Mouse (Mus musculus): ENCODE measurements around the gene Card11.

Card11 gene

DNA sequence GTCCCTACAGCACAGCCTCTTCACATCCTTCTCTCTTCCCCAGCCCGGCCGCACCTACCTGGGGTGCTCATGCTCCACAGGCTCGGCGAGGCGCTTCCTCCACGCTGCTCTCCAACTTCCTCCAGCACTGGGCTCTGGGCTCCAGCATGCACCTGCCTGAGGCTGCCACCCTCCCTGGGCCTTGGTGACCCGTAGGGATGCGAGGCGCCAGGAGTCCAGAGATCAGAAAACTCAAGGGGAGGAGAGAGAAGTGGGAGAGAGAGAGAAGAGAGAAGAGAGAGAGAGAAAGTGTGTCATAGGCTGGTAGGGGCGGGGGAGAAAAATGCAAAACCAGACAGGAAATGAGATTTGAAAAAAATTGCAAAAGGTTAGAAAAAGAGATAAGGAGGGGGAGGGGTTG is at the start of gene Card11:
Gene Card11 (minus strand): TSS at position 234 of the 400 bp plus-strand sequence.
- no peak for DNase-seq

DNA sequence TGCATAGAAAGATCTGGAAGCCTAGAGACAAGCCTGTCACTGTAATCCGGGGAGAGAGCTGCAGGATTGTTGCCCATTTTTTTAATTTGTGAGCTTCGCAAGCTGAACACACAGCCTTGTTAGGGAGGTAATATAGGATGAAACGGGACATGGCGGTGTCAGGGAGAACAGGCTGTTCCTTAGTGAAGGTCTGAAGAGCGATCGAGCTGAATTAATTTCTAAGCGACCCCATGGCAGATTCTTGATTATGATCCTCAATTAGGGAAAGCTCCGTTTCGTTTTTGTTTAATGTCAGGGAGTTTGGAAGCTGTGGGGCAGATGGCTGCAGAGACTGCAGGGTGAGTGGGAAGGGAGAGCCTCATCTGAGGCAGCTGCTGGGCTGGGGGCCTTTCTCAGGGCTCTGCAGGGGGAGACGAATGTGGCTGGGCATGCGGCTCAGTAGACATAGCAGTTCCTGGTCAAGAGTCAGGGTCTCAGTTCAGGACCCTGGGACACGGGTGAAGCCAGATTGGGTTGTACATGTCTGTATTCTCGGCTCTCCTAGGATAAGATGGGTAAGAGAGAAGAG is 47.4 kb upstream of the Card11 start:
- no peak for DNase-seq

DNA sequence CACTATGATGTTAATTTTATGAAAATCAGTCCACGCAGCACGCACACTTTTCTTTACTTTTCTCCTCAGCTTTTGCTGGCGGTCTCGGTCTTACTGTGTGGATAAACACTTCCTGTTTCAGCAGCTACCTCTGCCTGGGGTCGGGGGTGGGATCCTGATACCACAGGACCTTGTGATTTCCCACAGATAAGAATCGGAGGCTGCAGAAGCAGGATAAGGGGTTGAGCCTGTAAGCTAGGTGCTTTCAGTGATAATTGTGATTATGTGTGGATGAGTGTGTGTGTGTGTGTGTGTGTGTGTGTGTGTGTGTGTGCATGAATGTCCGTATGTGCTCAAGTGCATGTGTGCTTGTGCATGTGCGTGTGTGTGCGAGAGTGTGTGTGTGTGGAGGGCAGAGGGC is 44.6 kb upstream of the Card11 start:
- no peak for DNase-seq

DNA sequence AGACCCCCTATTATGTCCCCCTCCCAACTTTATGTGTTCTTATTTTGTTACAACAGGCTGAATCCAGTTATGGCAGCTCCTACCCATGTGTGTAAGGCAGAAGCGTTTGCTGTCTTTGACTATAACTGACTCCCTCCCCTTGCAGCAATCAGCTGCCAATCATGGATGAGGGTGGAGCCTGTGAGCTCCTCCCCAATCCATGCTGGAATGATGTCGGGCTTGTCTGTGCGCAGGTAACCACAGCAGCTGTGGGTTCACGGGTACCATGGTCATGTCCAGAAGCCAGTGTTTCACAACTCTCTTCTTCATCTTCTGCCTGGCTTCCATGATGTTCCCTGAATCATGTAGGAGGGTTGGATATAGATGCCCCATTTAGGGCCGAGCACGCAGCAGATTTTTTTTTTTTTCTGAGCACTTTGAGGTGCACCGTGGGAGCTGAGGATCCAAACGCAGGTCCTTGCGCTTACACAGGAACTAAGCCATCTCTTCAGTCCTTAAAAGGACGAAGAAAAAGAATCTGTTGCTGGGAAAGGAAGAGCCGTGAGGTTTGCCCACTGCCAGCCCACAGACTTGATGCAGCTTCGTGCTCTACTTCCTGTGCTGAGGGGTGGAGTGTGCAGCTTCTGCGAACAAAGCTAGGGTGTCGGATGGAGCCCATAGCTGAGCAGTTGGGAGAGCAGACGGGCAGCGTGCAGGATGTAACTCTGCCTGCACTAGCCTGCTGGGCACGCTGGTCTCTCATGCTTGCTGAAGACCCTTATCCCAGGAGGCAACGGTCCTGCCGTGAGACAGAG is 43.5 kb upstream of the Card11 start:
- DNase-seq: no peak

DNA sequence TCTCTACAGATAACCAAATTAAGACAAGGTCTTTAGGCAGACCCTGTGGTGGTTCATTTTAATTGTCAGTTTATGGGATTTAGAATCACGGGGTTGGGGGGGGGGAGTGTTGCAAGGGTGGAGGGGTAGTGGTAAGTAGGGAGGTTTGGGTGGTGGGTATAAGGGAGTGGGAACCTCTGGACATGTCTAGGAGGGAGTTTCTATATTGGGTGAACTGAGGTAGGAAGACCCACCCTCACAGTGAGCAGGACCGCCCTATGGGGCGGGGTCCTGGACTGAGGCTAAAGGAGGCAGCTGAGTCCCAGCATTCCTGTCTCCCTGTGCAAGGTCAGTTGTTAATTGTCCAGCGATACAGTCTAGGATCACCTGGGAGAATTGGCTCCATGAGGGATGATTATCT is 42.0 kb upstream of the Card11 start:
- no peak for DNase-seq

DNA sequence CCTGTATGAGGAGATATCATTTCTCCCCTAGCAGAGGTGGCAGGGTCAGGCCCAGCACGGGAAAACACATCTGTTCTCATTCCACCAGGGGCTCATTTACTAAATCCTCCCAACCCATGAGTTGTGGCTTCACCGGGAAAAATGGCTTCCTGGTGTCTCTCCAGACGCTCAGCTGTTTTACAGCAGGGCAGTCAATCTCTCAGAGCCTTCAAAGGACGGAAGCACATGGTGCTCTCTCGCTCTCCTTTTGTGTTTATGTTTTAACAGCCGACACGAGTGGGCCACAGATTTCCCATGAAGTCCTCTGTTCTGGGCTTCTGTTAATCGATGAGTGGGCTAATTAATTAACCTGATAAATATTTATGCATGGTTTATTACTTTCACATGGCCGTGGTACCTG is 40.5 kb upstream of the Card11 start:
- no peak for DNase-seq

DNA sequence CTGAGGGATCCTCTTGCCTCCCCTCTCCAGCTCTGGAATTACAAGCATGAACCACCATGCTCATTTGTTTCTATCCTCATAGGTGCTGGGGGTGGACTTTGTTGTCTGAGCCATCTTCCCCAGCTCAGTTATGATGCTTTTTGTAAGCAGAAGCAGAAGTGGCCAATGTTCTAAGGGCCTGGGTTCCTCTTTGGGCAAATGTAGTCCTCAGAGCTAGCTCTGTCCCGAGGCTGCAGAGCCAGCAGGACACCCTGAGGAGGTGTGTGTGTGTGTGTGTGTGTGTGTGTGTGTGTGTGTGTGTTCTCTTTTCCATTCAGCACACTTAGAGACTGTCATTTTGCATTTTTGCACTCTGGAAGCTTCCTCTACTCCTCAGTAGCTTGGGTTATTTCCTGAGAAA is 38.0 kb upstream of the Card11 start:
- DNase-seq: no peak

DNA sequence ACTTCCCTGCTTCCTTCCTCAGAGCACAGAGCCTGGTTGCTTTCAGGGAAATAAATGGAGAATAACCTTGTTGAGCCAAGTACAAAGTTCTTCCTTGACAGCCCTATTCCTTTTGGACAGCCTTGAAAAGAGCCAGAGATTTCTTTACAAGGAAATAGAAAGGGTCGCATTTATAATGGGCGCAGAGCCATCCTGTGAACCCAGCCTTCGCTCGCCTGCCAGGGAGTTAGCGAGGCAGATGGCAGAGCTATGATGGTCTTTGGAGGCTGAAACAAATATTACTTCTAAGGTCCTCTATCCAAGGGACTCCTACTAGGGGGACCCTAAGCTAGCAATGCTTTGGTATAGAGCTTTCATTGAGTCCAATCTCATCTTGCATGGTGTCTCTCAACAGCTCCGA is 35.0 kb upstream of the Card11 start:
- no peak for DNase-seq

DNA sequence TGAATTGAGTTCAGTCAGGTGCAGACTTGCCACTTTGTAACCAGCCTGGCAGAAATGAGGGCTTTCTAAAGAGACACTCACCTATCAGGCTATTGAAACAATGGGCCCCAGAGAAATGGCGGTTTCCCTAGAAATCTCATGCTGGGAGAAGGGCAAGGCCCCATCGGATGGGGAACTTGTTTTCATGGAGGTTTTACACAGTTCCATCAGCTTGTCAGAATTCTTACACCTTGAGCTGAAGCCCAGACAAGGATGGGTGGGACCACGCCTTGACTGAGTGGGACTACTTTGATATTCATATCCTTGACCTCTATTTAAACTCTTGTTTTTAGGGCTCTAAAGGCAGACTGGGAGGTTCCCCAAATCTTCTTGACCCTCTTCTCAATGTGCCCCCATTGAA is 33.9 kb upstream of the Card11 start:
- DNase-seq: no peak

DNA sequence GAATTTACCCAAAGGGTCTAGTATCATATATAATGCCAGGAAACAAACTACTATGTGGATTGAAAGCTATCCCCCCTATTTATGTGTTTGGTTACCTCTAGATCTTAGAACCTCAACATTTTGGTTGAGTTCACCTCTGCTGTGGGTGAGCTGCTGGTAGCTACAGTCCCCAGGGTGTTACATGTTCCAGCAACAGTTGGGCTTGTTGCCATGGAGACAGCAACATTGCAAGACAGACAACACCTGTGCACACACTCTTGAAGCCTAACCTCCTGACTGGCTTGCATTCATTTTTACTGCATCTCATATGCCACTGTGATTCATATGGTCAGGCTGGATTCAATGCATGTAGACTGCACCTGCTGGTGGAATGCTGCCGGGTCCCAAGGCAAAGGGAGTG is 32.6 kb upstream of the Card11 start:
- DNase-seq: no peak

DNA sequence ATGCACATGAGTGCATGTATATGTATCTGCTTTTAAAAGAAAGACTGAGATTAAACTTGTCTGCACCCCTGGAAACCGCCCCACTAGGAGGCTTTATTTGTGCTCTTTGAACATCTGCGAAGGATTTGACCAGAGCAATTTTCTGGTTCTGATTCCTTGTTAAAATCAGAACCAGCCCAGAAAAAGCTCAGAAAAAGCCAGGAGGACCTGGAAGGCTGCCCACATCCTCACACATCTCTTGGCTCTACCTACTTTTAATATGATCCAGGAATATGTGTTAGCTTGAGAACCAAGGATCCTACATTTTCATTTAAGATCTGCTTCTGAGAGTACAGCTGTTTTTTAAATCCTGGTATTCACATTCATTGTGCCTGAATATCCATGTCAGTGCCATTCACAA is 29.0 kb upstream of the Card11 start:
- no peak for DNase-seq

DNA sequence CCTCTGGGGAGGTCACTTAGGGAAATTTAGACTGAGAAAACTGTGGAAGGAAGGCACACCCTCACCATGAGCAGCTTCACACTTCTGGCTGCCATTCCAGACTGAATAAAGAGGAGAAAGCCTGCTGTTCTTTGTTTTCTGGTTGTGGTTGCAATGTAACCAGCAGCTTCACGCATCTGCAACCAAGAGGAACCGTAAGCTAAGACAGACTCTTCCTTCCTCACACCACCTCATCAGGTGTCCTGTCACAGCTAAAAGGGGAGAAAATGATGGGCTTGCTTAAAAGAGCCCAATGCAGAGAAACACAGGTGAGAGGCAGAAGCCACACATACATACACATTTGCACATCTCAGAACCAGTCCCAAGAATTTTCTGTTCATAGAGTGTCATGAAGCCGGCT is 25.3 kb upstream of the Card11 start:
- DNase-seq: no peak

DNA sequence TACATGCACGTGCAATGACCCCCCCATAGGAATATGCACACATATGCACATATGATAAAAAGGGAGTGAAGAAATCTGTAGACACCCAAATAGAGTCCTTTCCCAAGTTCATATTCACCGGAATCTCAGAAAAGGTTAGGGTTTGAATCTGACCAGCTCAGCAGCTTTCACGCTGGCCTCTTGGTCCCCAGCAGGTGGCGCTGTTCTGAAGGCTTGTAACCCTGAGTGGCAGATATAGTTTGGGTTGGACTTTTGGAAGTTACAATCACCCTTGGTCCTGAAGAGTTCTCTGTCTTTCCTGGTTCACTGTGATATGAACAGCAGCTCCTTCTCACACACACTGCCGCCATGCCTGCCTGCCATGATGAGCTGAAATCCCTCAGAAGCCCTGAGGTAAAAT is 24.1 kb upstream of the Card11 start:
- no peak for DNase-seq

DNA sequence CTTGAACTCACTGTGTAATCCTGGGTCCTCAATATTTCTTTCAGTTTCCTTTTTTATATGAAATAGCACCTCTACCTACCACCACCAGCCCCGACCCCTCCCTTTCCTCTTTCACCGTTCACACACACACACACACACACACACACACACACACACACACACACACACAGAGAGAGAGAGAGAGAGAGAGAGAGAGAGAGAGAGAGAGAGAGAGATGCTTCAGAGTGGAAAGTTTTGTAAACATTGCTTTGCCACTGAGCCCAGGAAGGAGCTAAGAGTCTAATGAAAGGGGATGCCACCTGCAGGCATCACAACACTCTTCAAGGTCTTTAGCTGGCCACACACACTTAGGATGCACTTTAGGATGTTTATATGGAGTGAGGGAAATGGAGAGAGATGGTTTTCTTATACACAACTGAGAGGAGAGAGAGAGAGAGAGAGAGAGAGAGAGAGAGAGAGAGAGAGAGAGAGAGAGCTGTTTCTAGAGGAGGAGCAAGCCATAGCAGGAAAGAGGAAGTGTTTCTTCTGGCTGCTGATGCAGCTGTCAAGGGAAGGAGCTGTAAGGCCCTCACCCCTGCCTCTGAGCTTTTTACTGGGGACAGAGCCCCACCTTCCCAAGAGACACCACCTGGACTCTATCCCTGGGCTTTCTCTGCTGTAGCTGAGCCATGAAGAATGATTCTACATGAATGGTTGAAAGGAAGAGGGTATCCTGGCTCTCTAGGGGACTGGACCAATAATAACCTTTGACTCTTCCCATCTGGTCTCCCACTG is 17.7 kb upstream of the Card11 start:
- DNase-seq: no peak

DNA sequence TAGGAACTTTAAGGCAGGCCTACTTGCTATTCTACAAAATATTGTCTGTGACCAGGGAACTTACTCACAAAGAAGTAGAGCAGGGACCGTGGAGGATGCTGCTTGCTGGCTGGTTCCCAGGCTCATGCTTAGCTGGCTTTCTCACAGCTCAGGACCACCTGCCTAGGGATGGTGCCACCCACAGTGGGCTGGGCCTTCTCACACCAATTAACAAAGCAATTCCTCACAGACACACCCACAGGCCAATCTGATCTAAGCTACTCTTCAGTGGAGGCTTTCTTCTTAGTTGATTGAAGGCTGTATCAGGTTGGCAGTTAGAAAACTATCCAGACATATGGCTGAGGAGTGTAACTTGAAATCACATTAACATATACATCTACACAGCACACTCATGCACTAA is 15.7 kb upstream of the Card11 start:
- DNase-seq: no peak

DNA sequence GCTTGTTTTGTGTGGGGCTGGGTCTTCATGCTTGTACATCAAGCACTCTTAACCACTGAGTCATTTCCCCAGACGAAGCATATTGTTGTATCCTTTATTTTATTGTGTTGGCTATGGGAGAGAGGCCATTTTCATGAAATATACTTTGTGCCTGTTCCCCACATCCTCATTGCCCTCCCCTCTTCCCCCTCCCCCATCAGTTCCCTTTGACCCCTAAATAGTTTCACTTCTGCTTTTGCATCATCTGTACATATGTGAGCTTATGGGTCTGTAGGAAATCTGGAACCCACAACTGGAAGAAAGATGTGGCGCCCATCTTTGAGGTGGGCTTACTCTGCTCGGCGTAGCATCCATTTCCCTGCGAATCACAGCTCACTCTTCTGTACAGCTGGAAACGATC is 13.8 kb upstream of the Card11 start:
- DNase-seq: no peak

DNA sequence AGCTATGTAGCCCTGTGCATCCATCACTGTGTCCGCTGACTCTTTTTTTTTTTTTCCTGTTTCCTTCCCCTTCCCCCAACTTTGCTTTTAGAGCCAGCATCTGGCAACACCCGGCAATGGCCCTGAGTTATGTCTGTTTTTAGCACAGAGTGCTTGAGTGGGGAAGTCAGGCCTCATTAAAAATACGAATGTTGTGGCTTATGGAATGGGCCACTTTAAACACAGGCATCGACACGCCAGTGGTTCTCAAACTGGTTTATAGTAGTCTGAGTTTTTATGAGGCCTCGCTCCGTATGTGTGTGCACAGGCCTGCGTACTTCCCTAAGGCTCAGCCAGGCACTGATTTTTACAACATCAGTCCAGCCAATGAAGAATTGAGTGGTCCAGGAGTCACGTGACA is 13.1 kb upstream of the Card11 start:
- no peak for DNase-seq

DNA sequence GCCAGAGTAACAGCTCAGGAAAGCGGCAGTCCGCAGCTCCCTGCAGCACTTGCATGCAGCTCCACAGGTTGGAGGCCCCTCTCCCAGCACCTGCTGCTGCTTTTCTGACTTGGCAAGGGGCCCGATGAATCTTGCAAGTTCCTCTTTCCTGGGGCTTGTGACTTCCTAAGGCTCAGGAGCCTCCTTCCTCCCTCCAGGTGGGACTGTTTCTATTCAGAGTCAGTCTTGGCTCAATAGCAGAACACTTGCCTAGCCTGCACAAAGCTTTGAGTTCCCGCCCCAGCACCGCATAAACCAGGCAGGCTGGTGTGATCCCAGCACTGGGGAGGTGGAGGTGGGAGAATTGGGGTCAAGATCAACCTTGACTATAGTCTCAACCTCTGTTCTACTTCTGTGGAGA is 5.1 kb upstream of the Card11 start:
- no peak for DNase-seq

DNA sequence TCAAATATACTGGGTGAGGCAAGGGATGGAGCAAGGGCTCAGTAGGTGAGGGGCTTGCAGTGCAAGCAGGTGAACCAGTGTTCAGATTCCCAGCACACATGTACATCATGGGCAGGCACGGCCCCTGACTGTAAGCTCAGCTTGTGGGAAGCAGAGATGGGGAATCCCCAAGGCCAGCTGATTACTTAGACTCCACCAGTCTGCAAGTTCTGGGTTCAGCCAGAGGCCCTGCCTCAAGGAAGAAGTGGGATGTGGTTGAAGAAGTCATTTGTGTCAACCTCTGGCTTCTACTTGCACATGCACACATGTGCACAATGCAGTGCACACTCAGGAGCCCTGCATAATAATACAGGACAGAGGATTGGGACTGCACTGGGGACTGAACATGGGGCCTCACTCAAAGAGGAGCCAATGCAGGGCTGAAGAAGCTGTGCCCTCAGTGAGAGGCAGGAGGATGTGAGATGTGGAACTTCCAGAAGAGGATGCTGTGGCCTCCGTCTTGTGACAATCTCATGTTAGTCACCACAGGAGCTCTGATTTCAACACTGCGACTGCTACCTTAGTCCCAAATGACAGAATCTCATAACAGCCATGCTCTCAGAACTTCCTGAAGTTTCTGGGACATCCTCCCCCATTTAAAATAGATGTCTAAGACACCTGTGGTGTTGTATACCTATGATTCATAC is 3.8 kb upstream of the Card11 start:
- no peak for DNase-seq

DNA sequence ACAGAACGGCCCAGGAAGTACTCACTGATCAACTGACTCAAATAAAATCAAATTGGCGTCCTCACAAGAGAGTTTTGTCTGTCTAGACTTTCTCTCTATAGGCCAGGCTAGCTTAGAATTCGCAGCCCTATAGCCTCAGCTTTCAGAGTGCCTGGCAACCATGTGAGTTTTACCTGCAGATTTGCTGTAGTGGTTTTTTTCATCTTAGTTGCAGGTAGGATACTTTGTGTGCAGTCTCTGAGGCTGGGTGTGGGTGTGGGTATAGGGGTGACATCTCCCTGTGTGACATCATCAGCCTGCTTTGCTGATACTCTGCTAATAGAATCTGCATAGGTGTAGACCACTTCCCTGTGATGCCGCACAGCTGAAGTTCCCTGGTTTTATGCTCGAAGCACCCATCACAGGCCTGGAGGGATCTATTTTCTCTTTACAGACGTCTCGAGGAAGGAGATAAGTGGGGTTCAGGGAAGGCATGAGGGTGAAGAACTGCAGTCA is 1.2 kb downstream of the Card11 start:
- DNase-seq: no peak

DNA sequence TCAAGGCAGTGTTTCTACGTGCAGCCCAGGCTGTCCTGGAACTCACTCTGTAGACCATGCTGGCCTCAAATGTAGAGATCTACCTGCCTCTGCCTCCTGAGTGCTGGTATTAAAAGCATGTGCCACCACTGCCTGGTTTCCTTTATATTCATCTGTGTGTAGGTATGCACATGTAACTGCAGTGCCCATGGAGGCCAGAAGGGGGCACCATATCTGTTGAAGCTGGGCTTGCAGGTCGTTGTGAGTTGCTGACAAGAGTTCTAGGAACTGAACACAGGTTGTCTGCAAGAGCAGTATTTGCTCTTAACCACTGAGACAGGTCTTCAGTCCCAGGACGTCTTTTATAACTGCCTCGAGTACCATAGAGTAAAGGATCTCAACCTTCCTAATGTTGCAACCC is 2.6 kb downstream of the Card11 start:
- DNase-seq: no peak

DNA sequence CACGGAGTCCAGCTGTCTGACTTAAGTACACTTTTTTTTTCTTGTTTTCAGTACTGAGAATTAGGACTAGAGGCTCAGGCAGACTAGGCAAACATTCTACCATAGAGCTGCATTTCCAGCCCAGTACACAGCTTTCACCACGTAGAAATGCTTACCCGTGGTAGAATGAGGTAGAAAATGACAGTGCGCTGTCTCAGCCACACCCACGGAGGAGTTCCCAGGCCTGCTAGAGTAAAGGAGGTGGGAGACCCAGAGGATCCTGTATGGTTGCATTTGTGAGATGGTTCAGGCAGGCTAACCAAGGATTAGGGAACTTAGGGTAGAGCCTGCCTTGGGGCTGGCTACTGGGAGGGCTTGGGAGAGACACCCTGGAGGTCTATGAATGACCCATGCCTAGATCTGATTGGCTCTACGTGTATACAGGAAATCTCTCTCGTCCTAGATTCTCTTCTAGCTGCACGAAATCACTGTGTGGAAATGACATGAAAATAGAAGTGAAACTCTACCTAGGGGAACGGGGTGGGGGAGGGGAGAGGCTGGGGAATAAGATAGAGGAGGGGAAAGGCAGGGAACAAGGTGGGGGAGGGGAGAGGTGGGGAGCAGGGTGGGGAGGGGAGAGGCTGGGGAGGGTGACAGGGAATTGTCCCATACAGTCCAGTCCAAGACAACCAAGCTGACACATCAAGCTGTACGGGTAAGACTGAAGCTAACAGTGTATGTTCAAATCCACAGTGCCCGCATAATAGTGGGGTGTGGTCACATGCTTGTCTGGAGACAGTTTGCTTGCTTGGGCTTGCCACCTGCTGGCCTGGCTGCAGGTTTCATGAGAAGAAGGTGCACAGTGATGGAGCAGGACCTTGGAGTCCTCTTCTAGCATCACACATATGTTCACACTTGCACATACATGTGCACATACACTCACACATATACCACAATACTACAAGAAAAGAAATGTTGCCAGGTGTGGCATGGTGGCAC is 8.0 kb downstream of the Card11 start:
- no peak for DNase-seq
